Mouse (Mus musculus): ENCODE data around the gene Eif3f. TPM values are rescaled to one million over a fixed set of nuclear protein-coding genes. Genes with fewer than 3 reads are reported as not detected.

Gene Eif3f
- 97.5 and 138 TPM in 2 replicates for polyA plus RNA-seq (2012; rRNA removed)

DNA sequence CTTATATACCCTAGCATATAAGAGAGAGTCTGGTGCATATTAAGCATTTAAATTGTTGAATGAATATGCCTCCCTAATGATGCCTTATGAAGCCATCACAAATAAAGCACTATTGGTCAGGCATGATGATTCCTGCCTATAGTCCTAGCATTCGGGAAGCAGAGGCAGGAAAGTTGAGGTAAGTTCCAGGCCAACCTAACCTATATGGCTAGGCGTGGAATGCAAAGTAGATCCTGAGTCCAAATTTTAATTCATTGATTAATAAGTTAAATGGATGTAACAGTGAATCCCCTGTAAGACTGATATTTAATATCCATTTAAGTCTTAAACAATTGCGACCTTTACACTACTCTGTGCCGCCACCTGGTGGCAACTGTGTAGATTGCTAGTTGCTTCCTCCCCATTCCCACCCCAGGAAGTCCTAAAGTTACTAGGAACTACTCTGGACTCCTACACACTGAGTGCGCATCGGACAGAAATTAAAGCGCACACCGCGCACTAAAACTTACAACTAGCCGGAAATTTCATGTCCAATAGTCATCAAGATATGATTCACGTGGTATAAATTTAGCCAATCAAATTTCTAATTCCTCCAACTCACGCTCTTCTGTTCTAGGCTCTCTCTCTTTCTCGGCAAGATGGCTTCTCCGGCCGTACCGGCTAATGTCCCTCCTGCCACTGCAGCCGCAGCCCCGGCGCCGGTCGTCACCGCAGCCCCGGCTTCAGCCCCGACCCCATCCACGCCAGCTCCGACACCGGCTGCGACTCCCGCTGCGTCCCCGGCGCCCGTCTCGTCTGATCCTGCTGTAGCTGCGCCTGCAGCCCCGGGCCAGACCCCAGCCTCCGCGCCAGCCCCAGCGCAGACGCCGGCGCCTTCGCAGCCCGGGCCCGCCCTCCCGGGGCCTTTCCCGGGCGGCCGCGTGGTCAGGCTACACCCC lies at the start of gene Eif3f:
TSS of gene Eif3f (plus strand) at position 624 of the 938 bp plus-strand sequence.

DNA sequence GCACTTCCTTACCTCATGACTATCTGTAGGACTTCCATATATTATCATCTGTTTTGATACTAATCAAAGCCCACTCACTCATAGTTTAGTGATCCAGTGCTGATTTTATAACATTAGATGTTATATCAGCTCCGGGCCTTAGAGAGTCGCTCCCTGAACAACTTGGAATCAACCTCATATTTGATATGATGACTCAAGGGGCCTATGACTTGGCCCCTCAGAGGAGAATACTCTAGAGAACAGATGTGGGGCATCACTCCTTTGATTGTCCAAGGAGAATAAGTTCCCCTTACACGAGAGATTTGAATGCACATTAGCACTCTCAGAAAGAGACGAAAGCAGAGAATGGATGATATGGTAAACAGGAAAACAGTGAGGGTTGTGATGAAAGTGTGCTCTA lies 49.3 kb upstream of the Eif3f start, which contains the start of gene Olfr518:
TSS of gene Olfr518 (minus strand) at position 101 of the 400 bp plus-strand sequence.

GRCm38 (mm10) chr7:108894320-108894719 lies 39.9 kb upstream of the Eif3f start, which contains the start of gene Olfr519:
Olfr519 (minus strand) TSS chr7:108894420.

GRCm38 (mm10) chr7:108929726-108930393 lies 4.4 kb upstream of the Eif3f start, which contains the start of gene Nlrp10:
Nlrp10 (minus strand) TSS chr7:108930178.

DNA sequence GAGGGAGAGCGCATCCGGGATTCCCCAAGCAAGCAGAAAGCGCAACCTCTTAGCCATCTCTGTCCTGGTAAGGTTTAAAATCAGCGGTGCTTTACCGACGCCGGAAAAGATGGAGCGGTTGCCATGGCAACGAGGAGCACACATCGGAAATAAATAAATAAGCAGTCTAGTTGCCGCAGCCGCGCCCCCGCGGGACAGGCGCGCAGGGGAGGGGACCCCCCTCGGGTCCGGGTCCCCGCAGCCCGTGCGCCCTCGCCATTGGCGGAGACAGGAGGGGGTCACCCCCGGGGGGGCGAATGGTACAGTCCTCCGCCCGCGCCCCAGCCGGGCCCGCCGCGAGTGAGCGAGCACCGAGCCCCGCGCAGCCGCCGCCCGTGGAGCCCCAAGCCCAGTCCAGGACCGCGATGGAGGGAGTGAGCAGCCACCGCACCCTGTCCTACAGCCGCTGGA lies 16.1 kb downstream of the Eif3f start, which contains the start of gene Tub:
TSS of gene Tub (plus strand) at position 27 of the 450 bp plus-strand sequence.

Other genes with a start within 250 kb of the Eif3f start
- gene Olfr512, start 221.1 kb upstream of the Eif3f start, polyA plus RNA-seq (2012; rRNA removed): not detected in 2 replicates
- gene Olfr513, start 183.4 kb upstream of the Eif3f start, polyA plus RNA-seq (2012; rRNA removed): not detected in 2 replicates
- gene Olfr514, start 108.4 kb upstream of the Eif3f start, polyA plus RNA-seq (2012; rRNA removed): not detected in 2 replicates
- not detected in 2 replicates for gene Olfr516, start 83.9 kb upstream of the Eif3f start, polyA plus RNA-seq (2012; rRNA removed)
- gene Olfr517, start 62.0 kb upstream of the Eif3f start, polyA plus RNA-seq (2012; rRNA removed): not detected in 2 replicates
- gene Olfr518, start 49.4 kb upstream of the Eif3f start, polyA plus RNA-seq (2012; rRNA removed): not detected in 2 replicates
- not detected in 2 replicates for gene Olfr519, start 40.0 kb upstream of the Eif3f start, polyA plus RNA-seq (2012; rRNA removed)
- gene Nlrp10, start 4.2 kb upstream of the Eif3f start, polyA plus RNA-seq (2012; rRNA removed): 0.08 and 0.11 TPM in 2 replicates
- 25.0 and 29.9 TPM in 2 replicates for gene Tub, start 15.9 kb downstream of the Eif3f start, polyA plus RNA-seq (2012; rRNA removed)
- 14.2 and 16.1 TPM in 2 replicates for gene Ric3, start 148.9 kb downstream of the Eif3f start, polyA plus RNA-seq (2012; rRNA removed)
- gene Lmo1, start 240.8 kb downstream of the Eif3f start, polyA plus RNA-seq (2012; rRNA removed): 45.3 and 59.4 TPM in 2 replicates

All from central nervous system, embryonic 11.5 days (tissue).